Mouse (Mus musculus): Measurements from ENCODE around the gene Btk. TPM values are rescaled to one million over a fixed set of nuclear protein-coding genes. Genes with fewer than 3 reads are reported as not detected.

The Btk gene
- polyA plus RNA-seq, 1 experiment from 2014 or later = 0.47 TPM

DNA sequence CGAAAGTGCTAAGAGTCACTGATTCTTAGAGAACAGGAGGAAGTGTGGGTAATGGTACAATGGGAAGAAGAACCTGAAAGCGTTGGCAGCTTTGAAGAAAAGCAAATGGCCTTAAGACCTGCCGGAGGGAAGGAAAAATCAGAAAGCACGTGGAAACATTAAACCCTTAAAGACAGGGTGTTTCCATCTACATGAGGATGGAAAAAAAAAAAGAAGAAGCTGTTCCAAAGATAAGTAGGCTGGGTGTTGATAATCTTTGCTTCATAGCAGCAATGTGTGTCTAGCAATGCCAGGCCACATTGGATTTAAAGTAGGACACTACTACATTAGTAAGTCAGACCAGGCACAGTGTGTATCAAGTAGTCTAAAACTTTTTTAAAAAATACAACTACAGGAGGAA is 58.1 kb downstream of the Btk start:
- Histone ChIP-seq H3K27ac (replicated peaks) (no peak overlapping the region), H3K4me2 (no peak overlapping the region), H3K4me1 (replicated peaks) (no peaks in the 10 kb centered on the region), H3K27me3 (no peaks in the 10 kb centered on the region), H3K36me3 (no peaks in the 10 kb centered on the region), H3K9me3 (no peaks in the 10 kb centered on the region), H3K4me3 (no peak overlapping the region), H3K9ac (no peak overlapping the region)
- 83% methylated on average over 4 of the region's 4 CpGs for WGBS
- no peak for ATAC-seq (ENCODE audit: low FRiP score, low read depth)

- H3K27me3 ChIP-seq = no peaks in the 10 kb centered on the region
- H3K9ac ChIP-seq = no peak overlapping the region
- 78% methylated on average over 4 of the region's 4 CpGs for WGBS
- H3K4me1 ChIP-seq (replicated peaks) = no peaks in the 10 kb centered on the region
- no peak overlapping the region for H3K27ac ChIP-seq (replicated peaks)
- no peaks in the 10 kb centered on the region for H3K36me3 ChIP-seq
- H3K4me2 ChIP-seq = no peak overlapping the region
- H3K9me3 ChIP-seq = no peaks in the 10 kb centered on the region
- H3K4me3 ChIP-seq = no peak overlapping the region
- no peak for ATAC-seq (ENCODE audit: low FRiP score, low read depth)
Measured at GRCm38 (mm10) chrX:134523772-134524171, 59.6 kb downstream of the Btk start.

GRCm38 (mm10) chrX:134509473-134509872 is 73.9 kb downstream of the Btk start:
- H3K4me1 ChIP-seq (replicated peaks) = no peaks in the 10 kb centered on the region
- no peaks in the 10 kb centered on the region for H3K36me3 ChIP-seq
- 37% methylated on average over 2 of the region's 2 CpGs for WGBS
- H3K4me3 ChIP-seq = no peak overlapping the region
- no peak overlapping the region for H3K9ac ChIP-seq
- H3K27me3 ChIP-seq = no peaks in the 10 kb centered on the region
- no peaks in the 10 kb centered on the region for H3K9me3 ChIP-seq
- no peak for ATAC-seq (ENCODE audit: low FRiP score, low read depth)
- no peak overlapping the region for H3K4me2 ChIP-seq
- H3K27ac ChIP-seq (replicated peaks) = no peak overlapping the region

- Histone ChIP-seq H3K27ac (replicated peaks) (no peak overlapping the region), H3K4me3 (no peak overlapping the region), H3K4me1 (replicated peaks) (no peaks in the 10 kb centered on the region), H3K4me2 (no peak overlapping the region), H3K9ac (no peak overlapping the region), H3K36me3 (no peaks in the 10 kb centered on the region), H3K27me3 (no peaks in the 10 kb centered on the region), H3K9me3 (no peaks in the 10 kb centered on the region)
- WGBS = 73% methylated on average over 6 of the region's 6 CpGs
- no peak for ATAC-seq (ENCODE audit: low FRiP score, low read depth)
Measured at GRCm38 (mm10) chrX:134507977-134508376, 75.4 kb downstream of the Btk start.

GRCm38 (mm10) chrX:134500651-134501050 is 82.7 kb downstream of the Btk start:
- Histone ChIP-seq H3K27ac (replicated peaks) (no peak overlapping the region), H3K4me3 (no peak overlapping the region)

More at GRCm38 (mm10) chrX:134500651-134501050, 82.7 kb downstream of the Btk start:
- no peaks in the 10 kb centered on the region for H3K4me1 ChIP-seq (replicated peaks)
- no peaks in the 10 kb centered on the region for H3K27me3 ChIP-seq
- H3K9ac ChIP-seq = no peak overlapping the region
- no peak overlapping the region for H3K4me2 ChIP-seq
- no peaks in the 10 kb centered on the region for H3K36me3 ChIP-seq
- ATAC-seq (ENCODE audit: low FRiP score, low read depth) = no peak
- H3K9me3 ChIP-seq = no peaks in the 10 kb centered on the region
- WGBS = 80% methylated on average over 8 of the region's 8 CpGs

Other genes starting within 250 kb of the Btk start
- gene Drp2, start 179.0 kb downstream of the Btk start, polyA plus RNA-seq (2015; fragmentation: Nextera tagmentation; extraction: Ambion mirVana) = 16.8 and 19.6 TPM in 2 replicates
- 0.10 TPM in 1 of 2 replicates, not detected in the other for gene Taf7l, start 107.1 kb downstream of the Btk start, polyA plus RNA-seq (2015; fragmentation: Nextera tagmentation; extraction: Ambion mirVana)
- 44.1 and 47.7 TPM in 2 replicates for gene Timm8a1, start 41.7 kb downstream of the Btk start, polyA plus RNA-seq (2015; fragmentation: Nextera tagmentation; extraction: Ambion mirVana)
- 159 and 198 TPM in 2 replicates for gene Rpl36a, start 2.1 kb upstream of the Btk start, polyA plus RNA-seq (2015; fragmentation: Nextera tagmentation; extraction: Ambion mirVana)
- 3.1 and 5.0 TPM in 2 replicates for gene Gla, start 17.6 kb upstream of the Btk start, polyA plus RNA-seq (2015; fragmentation: Nextera tagmentation; extraction: Ambion mirVana)
- 139 and 141 TPM in 2 replicates for gene Hnrnph2, start 17.6 kb upstream of the Btk start, polyA plus RNA-seq (2015; fragmentation: Nextera tagmentation; extraction: Ambion mirVana)
- gene Armcx4, start 102.9 kb upstream of the Btk start, polyA plus RNA-seq (2015; fragmentation: Nextera tagmentation; extraction: Ambion mirVana) = 5.2 and 5.3 TPM in 2 replicates
- gene Armcx1, start 134.4 kb upstream of the Btk start, polyA plus RNA-seq (2015; fragmentation: Nextera tagmentation; extraction: Ambion mirVana) = 89.9 and 98.5 TPM in 2 replicates
- gene Armcx6, start 167.8 kb upstream of the Btk start, polyA plus RNA-seq (2015; fragmentation: Nextera tagmentation; extraction: Ambion mirVana) = 45.8 and 49.2 TPM in 2 replicates
- 86.5 and 87.7 TPM in 2 replicates for gene Armcx3, start 173.0 kb upstream of the Btk start, polyA plus RNA-seq (2015; fragmentation: Nextera tagmentation; extraction: Ambion mirVana)
- 82.4 and 85.5 TPM in 2 replicates for gene Armcx2, start 225.7 kb upstream of the Btk start, polyA plus RNA-seq (2015; fragmentation: Nextera tagmentation; extraction: Ambion mirVana)

All from hindbrain, embryonic 15.5 days (tissue).